Mouse (Mus musculus) telencephalon, adult 2 months (tissue): ENCODE results near the gene Kifc1.
"Not testable (repeated sequence)": the region's sequence is repeated elsewhere in the genome, so short reads cannot be mapped to it uniquely, and the experiment has no call there.

Source experiments
- DNase-seq: peaks from one replicate; pipeline ENCODE4 v3.0.0-alpha.2; 2011; ENCODE audit warnings: low read depth, low spot score

Kifc1 gene

DNA sequence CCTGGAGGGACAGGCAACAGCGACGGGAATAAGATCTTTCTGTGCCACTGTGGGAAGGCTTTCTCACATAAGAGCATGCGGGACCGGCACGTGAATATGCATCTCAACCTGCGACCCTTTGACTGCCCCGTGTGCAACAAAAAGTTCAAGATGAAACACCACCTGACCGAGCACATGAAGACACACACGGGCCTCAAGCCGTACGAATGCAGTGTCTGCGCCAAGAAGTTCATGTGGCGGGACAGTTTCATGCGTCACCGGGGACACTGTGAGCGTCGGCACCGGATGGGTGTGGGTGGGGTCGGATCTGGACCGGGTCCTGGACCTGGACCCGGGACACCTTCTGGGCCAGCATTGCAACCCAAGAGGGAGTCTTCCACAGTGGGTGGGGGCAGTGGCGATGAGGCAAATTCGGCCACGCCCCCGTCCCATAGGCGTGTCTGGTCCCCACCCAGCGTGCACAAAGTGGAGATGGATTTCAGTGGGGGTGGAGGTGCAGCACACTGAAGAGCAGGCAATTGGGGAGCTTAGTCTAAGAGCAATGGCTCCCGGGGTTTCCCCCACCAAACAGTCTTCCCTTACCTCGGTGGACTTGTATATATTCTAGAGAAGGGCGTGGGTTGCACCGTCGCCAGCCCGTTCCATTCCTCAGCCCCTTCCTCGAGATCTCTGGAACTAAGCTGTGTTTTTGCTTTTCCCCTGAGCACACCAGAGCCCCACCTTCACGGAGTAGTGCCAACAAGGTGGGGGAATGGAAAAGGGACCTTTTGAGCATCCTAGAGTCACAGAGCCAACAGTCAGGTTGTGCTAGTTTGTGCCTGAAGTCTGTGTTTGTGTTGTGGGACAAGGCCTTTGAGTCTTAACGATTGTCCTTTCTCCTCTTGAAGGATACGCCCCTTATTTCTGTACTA lies 28.1 kb upstream of the Kifc1 start:
- DNase-seq, result no peak

- DNase-seq, result no peak
These were observed 27.3 kb upstream of the Kifc1 start for GRCm38 (mm10) chr17:33917656-33918292.

DNA sequence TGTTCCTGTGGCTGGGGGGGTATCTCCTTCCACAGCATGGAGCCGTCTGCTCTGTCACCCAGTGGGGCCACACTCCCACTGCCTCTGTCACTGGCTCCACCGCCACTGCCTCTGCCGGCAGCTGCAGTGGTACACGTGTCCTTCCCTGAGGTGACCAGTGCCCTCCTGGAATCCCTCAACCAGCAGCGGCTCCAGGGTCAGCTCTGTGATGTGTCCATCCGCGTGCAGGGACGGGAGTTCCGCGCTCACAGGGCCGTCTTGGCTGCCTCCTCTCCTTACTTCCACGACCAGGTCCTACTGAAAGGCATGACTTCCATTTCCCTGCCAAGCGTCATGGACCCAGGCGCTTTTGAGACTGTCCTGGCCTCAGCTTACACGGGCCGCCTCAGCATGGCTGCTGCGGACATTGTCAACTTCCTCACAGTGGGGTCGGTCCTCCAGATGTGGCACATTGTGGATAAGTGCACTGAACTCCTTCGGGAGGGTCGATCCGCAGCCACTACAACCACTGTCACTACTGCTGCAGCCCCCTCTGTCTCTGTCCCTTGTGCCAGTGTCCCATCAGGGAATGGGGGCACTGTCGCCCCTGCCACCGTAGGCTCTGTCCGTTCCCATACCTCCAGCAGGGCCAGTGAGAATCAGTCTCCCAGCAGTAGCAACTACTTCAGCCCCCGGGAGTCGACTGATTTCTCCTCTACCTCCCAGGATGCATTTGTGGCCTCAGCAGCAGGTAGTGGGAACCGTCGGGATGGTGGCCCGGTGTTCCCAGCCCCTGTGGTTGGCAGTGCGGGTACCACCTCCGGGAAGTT lies 26.6 kb upstream of the Kifc1 start:
- no peak for DNase-seq

DNA sequence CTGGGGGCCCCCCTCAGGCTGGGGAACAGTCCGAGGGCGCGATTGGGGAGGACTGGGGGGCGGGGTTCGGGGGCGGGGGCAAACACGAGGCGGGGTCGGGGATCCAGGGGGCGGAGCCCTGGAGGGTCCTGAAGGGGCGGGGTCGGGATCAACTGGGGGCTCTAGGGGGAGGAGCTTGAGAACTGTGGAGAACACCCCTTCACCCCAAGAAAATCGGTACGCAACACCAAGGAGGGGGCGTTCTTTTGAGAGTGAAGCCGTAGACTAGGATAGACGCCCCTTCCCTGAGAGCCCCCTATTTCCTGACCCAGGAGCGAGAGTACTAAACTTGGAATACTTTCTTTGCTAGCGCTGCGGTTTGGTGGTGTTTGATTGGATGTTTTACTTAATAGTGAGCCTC lies 25.8 kb upstream of the Kifc1 start:
- DNase-seq, result no peak

GRCm38 (mm10) chr17:33915671-33916250 lies 25.3 kb upstream of the Kifc1 start, which contains the start of the genes Tapbp and Zbtb22:
Tapbp (plus strand) TSS chr17:33915899.
Zbtb22 (plus strand) TSS chr17:33915904.
- DNase-seq, result peak; percentile 99

DNA sequence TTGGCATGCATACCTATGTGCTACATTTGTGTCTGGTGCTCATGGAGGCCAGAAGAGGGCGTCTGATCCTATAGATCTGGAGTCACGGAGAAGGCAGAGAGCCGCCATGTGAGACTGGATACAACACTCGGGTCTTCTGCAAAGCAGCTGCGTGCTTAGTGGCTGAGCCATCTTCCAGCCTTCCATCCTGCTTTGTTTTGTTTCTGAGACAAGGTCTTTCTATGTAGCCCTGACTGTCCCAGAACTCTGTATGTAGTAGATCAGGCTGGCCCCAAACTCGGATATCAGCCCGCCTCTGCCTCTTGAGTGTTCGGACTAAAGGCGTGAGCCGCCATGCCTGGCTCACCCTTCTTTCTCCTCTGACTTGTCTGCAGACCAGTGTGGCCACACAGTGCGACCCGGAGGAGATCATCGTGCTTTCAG lies 24.5 kb upstream of the Kifc1 start:
- no peak for DNase-seq

DNA sequence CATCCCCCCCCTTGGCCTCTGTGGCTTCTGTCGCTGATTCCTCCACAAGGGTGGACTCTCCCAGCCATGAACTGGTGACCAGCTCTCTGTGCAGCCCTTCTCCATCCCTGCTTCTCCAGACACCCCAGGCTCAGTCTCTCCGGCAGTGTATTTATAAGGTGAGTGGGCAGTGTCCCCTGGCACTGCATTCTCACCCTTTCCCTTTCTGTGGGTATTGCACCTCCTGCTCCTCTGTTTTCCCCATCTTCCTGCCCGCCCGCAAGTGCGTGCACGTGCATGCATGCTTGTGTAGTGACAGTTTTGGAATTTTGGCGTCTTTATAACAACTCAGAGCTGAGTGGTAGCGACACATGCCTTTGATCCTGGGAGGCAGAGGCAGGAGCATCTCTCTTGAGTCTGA lies 23.4 kb upstream of the Kifc1 start:
- no peak for DNase-seq

- no peak for DNase-seq
These were observed 22.8 kb upstream of the Kifc1 start for GRCm38 (mm10) chr17:33913264-33913663.

GRCm38 (mm10) chr17:33911813-33912414 lies 21.5 kb upstream of the Kifc1 start:
- DNase-seq, result no peak

DNA sequence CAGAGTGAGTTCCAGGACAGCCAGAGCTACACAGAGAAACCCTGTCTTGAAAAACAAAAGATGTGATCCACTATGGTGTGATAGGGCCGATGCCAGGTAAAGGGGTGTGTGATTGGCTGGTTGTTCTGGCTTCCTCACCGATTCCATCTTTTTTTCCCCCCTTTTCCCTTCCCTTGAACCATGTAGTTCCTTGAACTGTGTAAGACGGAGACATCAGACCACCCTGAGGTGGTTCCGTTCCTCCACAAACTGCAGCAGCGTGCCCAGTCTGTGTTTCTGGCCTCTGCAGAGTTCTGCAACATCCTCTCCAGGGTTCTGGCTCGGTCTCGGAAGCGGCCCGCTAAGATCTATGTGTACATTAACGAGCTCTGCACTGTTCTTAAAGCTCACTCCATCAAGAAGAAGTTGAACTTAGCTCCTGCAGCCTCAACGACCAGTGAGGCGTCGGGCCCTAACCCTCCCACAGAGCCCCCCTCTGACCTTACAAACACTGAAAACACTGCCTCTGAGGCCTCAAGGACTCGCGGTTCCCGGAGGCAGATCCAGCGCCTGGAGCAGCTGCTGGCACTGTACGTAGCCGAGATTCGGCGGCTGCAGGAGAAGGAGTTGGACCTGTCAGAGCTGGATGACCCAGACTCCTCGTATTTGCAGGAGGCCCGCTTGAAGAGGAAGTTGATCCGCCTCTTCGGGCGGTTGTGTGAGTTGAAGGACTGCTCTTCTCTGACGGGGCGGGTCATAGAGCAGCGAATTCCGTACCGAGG lies 20.8 kb upstream of the Kifc1 start:
- no peak for DNase-seq

DNA sequence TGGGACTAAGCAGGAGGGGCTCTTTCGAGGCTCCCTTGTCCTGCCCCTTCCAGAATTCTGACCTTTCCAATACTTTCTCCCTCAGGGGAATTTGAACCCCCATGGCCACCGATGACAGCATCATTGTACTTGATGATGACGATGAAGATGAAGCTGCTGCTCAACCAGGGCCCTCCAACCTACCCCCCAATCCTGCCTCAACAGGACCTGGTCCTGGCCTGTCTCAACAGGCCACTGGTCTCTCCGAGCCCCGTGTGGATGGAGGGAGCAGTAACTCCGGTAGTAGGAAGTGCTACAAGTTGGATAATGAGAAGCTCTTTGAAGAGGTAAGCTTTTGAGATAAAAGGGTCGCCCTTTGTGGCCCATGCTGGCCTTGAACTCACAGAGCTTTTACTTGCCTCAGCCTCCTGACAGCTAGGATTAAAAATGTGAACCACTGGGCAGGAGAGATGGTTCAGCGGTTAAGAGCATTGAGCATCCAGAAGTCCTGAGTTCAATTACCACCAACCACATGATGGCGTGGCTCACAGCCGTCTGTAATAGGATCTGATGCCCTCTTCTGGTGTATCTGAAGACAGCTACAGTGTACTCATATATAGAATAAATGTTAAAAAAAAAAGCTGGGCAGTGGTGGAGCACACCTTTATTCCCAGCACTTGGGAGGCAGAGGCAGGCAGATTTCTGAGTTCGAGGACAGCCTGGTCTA lies 20.0 kb upstream of the Kifc1 start:
- DNase-seq, result no peak

DNA sequence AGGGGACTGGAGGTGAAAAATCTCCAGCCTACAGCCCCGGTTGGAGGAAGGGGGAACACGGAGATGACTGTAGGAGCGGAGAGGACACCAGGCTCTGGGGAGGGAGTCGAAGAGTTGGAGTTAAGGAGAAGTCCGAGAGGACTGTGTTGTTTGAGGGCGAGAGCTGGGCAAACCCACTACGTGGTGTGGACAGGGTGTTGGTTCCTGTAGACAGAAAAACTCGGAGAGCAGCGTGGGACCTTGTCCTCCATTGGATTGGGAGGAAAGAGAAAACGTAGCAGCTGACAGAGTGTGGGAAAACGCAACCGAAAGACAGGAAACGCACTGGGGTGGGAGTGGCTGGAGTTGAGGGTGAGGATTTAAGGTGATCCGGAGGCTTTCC lies 19.4 kb upstream of the Kifc1 start:
- DNase-seq, result no peak

DNA sequence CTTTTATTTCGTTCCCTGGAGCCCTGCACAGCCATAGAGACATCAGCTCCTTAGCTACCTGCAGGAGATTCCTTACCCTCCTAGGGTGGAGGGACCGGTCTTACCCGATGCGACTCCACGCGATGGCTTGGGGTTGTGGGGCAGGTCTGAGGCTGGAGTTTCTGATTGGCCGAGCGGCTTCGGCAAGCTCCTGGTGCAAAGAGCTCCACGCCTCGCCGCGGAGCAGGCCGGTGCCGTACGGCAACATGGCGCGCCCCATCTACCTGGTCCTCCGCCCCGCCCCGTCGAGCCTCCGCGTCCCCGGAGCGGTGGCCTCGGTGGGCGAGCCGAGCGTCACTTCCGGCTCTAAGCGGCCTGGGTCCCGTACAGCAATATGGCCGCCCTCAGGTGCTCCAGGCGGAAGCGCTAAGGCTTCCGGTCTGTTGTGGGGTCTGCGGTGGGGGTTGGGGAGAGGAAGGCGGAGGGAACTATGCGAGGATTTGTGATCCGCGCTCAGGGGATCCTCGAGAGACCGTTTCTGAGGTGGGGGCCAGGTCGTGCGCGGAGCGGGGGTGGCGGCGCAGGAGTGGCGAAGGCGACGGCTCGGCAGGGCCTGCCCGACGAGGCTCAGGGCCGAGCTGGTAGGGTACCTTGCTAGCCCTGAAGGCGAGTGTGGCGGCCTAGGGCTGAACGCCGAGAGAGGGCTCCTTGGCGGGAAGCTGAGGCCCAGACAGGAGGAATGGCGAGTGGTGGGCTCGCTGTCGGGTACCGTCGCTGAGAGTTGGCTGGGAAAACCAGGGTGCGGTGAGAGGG lies 18.8 kb upstream of the Kifc1 start, which contains the start of gene Daxx:
Daxx (plus strand) TSS at position 338 of the 792 bp plus-strand sequence.
- peak; percentile 97 for DNase-seq

- DNase-seq, result no peak
These were observed 18.0 kb upstream of the Kifc1 start for GRCm38 (mm10) chr17:33908331-33909076.

- not testable (repeated sequence) for DNase-seq
These were observed 14.4 kb upstream of the Kifc1 start, which contains the start of gene Platr17 for GRCm38 (mm10) chr17:33904835-33905234. Platr17 (plus strand) TSS chr17:33905135.

GRCm38 (mm10) chr17:33903911-33904651 lies 13.6 kb upstream of the Kifc1 start:
- not testable (repeated sequence) for DNase-seq

GRCm38 (mm10) chr17:33902491-33902890 lies 12.0 kb upstream of the Kifc1 start:
- DNase-seq, result no peak
